Mouse (Mus musculus) G1E (cell line): ENCODE data around the gene Zfp217. TPM values are rescaled to one million over a fixed set of nuclear protein-coding genes. Genes with fewer than 3 reads are reported as not detected.
"Not testable (repeated sequence)": the region's sequence is repeated elsewhere in the genome, so short reads cannot be mapped to it uniquely, and the experiment has no call there.

ENCODE experiments used
- ATAC-seq: 2 replicates; pipeline ENCODE4 v1.8.0; 2016; ENCODE audit warnings: mild to moderate bottlenecking; ENCODE audit not compliant: insufficient number of reproducible peaks, poor library complexity, low FRiP score, severe bottlenecking; ENCODE audit errors: extremely low read depth
- DNase-seq: peaks from one replicate; pipeline ENCODE4 v3.0.0; 2012; ENCODE audit warnings: low spot score
- H3K27me3 ChIP-seq: 2 replicates; pipeline ENCODE4 v1.6.1; 2012; ENCODE audit warnings: mild to moderate bottlenecking, low read length, inconsistent platforms; ENCODE audit not compliant: insufficient read depth
- H3K36me3 ChIP-seq: replicated peaks from 2 replicates; pipeline ENCODE3; 2012; ENCODE audit warnings: mild to moderate bottlenecking, inconsistent platforms
- H3K4me1 ChIP-seq: 2 replicates; pipeline ENCODE4 v1.6.1; 2012; ENCODE audit warnings: low read depth, low read length, inconsistent platforms, mixed read lengths; ENCODE audit not compliant: insufficient read depth
- H3K4me3 ChIP-seq: 2 replicates; pipeline ENCODE4 v1.5.1; 2012; ENCODE audit warnings: low read depth, mild to moderate bottlenecking, inconsistent platforms, low read length, moderate library complexity, mixed read lengths
- H3K9me3 ChIP-seq: replicated peaks from 2 replicates; pipeline ENCODE4 v1.6.1; 2012; ENCODE audit warnings: inconsistent platforms
- CTCF ChIP-seq: IDR thresholded peaks from 2 replicates; pipeline ENCODE4 v1.5.1; 2012; ENCODE audit warnings: low read depth, low read length, inconsistent platforms, mixed read lengths
- GATA1 ChIP-seq: IDR thresholded peaks from 2 replicates; pipeline ENCODE4 v1.6.1; 2012; ENCODE audit warnings: borderline replicate concordance, low read length, inconsistent platforms, mixed read lengths
- GATA2 ChIP-seq: IDR thresholded peaks from 2 replicates; pipeline ENCODE4 v1.6.1; 2012; ENCODE audit warnings: low read depth, low read length, inconsistent platforms, borderline replicate concordance
- POLR2AphosphoS5 ChIP-seq: IDR thresholded peaks from 2 replicates; pipeline ENCODE4 v1.6.1; 2012; ENCODE audit warnings: low read depth, low read length, inconsistent platforms; ENCODE audit not compliant: insufficient replicate concordance
- TAL1 ChIP-seq: conservative IDR thresholded peaks from 2 replicates; pipeline ENCODE4 v1.6.1; 2012; ENCODE audit warnings: low read depth, low read length, inconsistent platforms, mixed read lengths
- polyA plus RNA-seq: library from polyadenylated mRNA; stranded (reverse); fragments of >175 nt; gene quantifications from 2 replicates; pipeline ENCODE4 v1.2.3, GENCODE M21; 2012
- total RNA-seq, 2 experiments: library from RNA; stranded (forward) in 1 of 2; stranded (reverse) in 1 of 2; fragments of 200-1000 nt in 1 of 2; fragments of >200 nt in 1 of 2; fragmentation: Nextera tagmentation in 1 of 2; gene quantifications; 2 replicates each; pipeline ENCODE4 v1.2.3; 2014 to 2017

The Zfp217 gene
- total and polyA plus RNA-seq, 3 experiments: 22.0 to 46.2 (median 46.0) TPM

DNA sequence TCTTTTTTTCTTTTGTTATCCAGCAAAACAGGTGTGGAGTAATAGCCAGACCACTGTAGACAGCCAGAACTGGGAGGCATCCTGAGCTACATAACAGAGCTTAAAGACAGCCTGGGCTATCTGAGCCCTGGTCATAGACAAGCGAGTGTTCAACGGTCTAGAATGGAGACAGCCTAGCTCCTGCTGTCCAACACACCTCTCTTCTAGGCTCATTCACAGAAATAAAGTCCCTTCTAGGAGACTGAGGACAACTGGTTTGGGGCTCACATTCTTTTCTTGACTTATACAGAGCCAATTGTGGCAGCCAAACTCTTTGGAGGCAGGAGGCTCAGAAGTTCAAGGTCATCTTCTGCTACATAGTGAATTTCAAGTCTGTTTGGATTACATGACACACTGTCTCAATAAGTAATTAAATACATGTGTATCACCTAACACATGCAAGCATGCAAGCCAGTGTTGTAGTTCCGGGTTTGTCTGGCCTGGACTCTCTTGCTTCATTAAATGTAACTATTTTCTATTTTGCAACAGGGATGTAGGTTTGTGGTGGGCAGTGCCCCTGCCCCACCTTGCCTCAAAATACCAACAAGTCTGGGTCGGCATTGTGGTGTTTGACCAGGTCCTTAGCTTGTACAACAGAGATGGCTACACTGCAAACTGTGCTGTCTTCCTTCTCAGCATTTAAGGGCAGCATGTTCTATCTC lies 37.4 kb upstream of the Zfp217 start:
- no peak for TF ChIP-seq TAL1
- TF ChIP-seq POLR2AphosphoS5: no peak
- TF ChIP-seq CTCF: no peak
- no peak for TF ChIP-seq GATA2
- TF ChIP-seq GATA1: no peak
- H3K4me3 ChIP-seq: peak overlapping the region; percentile 73; the same call in 1 of the 2 replicates
- H3K36me3 ChIP-seq: peaks cover 6% of the 10 kb centered on the region
- H3K27me3 ChIP-seq: no peaks in the 10 kb centered on the region
- no peaks in the 10 kb centered on the region for H3K9me3 ChIP-seq
- H3K4me1 ChIP-seq: peaks cover 38% of the 10 kb centered on the region
- DNase-seq (no peak), ATAC-seq (peak; percentile 18; the same call in 1 of the 2 replicates)

DNA sequence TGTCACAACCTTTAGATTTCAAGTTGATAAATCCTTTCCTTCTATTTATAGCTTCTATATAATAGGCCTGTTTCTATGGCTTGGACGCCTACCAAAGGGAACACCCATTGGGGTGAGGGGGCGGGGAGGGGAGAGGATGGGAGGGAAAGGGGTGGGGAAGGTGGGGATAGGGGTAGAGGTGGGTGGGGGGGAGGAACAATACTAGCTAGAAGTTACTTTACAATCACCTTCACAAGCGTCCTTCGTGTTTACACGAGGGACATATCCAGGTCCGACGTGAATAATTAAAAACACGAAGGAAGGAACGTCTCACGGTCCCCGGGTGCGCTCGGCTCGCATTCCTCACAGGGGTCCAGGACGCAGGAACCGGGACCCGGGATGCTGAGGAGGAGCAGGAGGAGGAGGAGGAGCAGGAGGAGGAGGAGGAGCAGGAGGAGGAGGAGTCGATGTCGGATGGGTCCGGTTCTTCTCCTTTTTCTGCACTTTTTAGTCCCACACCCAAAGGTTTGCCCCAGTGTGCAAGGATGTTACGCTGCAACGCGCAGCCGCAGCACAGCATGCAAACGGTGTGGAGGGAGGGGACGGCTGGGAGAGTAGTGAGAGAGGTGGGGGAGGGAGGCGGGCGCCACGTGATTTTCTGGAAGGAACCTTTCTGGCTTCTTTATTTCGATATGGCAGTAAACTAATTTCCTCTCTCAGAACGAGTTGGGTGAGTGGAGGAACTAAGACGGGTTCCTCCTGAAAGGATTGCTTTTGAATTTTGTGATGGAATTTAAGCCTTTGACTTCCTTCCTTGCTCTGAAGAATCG lies 36.5 kb upstream of the Zfp217 start:
- Histone ChIP-seq H3K36me3 (peaks cover 5% of the 10 kb centered on the region), H3K4me3 (peak overlapping the region; percentile 73), H3K9me3 (no peaks in the 10 kb centered on the region), H3K27me3 (no peaks in the 10 kb centered on the region), H3K4me1 (peaks cover 41% of the 10 kb centered on the region)
- peak; percentile 96 for ATAC-seq
- TF ChIP-seq GATA1: no peak
- TF ChIP-seq GATA2: no peak
- TF ChIP-seq POLR2AphosphoS5: no peak
- TF ChIP-seq TAL1: no peak
- TF ChIP-seq CTCF: no peak
- DNase-seq: peak; percentile 90

DNA sequence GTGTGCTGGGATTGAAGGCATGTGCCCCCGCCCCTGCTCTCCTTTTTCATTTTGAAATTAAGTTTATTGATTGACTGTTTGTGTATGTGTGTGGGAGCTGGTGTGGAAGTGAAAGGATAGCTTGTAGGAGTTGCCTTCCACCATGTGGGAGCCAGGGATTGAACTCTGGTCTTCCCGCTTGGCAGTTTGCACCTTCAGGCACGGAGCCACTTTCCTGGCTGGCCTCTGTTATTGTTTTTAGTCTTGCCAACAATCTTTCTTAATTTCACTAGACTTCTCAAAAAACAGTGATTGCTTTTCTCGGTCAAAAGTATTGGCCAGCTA lies 35.9 kb upstream of the Zfp217 start:
- no peaks in the 10 kb centered on the region for H3K9me3 ChIP-seq
- H3K4me3 ChIP-seq: peak overlapping the region; percentile 73; the same call in 1 of the 2 replicates
- H3K4me1 ChIP-seq: peaks cover 45% of the 10 kb centered on the region
- H3K27me3 ChIP-seq: no peaks in the 10 kb centered on the region
- ATAC-seq (no peak), DNase-seq (no peak)
- H3K36me3 ChIP-seq: peaks cover 5% of the 10 kb centered on the region
- TF ChIP-seq TAL1: no peak
- TF ChIP-seq CTCF: no peak
- TF ChIP-seq GATA1: no peak
- TF ChIP-seq POLR2AphosphoS5: no peak
- TF ChIP-seq GATA2: no peak

DNA sequence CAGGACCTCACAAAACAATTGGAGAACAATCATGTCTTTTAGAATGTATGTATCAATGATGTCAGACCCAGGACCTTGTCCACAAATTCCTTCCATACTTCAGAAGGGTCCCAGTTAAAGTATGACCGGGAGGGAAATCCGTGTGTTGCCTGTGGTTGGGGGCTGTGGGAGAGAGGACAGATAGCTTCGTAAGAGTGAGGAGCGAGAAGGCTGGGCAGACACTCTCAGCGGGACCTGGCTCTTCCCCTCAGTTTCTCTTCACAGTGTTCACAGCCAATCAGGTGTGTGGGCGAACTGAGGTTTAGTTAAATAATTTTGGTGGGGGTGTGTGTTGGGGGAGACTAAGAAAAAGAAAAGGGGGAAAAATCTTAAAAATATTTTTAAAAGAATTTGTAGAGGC lies 34.0 kb upstream of the Zfp217 start:
- Histone ChIP-seq H3K27me3 (no peaks in the 10 kb centered on the region), H3K4me3 (no peak overlapping the region), H3K9me3 (no peaks in the 10 kb centered on the region), H3K4me1 (peaks cover 55% of the 10 kb centered on the region), H3K36me3 (no peaks in the 10 kb centered on the region)
- no peak for DNase-seq
- TF ChIP-seq GATA1: no peak
- no peak for TF ChIP-seq TAL1
- TF ChIP-seq POLR2AphosphoS5: no peak
- no peak for TF ChIP-seq CTCF
- no peak for TF ChIP-seq GATA2
- no peak for ATAC-seq

DNA sequence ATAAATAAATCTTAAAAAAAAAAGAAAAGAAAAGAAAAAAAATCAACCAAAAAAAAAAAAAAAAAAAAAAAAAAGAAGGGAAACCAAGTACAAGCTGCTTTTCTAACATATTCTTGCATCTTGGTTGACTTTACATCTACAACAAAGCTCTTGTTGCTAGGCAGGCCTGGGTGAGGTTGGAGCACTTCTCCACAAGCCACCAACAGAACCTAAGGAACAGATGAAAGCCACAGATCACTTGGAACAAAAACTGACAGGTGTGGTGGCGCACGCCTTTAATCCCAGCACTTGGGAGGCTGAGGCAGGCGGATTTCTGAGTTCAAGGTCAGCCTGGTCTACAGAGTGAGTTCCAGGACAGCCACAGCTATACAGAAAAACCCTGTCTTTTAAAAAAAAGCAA lies 32.9 kb upstream of the Zfp217 start:
- ATAC-seq, DNase-seq, H3K4me3 ChIP-seq, H3K9me3 ChIP-seq, H3K27me3 ChIP-seq, H3K36me3 ChIP-seq: not testable (repeated sequence)
- H3K4me1 ChIP-seq: peaks cover 63% of the 10 kb centered on the region

DNA sequence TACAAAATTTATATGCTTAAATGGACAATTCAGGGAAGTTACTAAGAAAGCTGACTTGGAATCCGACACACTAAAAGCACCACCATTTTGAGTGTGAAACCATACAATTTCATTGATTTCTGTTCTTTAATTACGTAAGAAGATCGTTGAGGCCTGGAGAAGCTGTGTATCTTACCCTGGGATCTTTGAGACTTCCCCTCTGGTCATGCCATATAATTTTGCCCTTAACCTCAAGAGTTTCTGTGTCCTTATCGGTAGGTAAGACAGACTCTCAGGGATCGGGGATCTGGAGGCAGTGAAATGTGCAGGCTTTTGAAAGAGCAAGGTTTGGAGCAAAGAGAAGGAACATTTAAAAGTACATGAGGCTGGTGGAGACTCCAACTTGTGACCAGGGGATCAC lies 31.4 kb upstream of the Zfp217 start:
- no peak for DNase-seq
- TF ChIP-seq GATA1: no peak
- no peak for TF ChIP-seq CTCF
- TF ChIP-seq POLR2AphosphoS5: no peak
- no peak for TF ChIP-seq TAL1
- TF ChIP-seq GATA2: no peak
- H3K4me1 ChIP-seq: peaks cover 63% of the 10 kb centered on the region
- ATAC-seq: no peak
- no peaks in the 10 kb centered on the region for H3K9me3 ChIP-seq
- no peaks in the 10 kb centered on the region for H3K27me3 ChIP-seq
- no peaks in the 10 kb centered on the region for H3K36me3 ChIP-seq
- no peak overlapping the region for H3K4me3 ChIP-seq
